Mouse (Mus musculus) hindbrain, embryonic 14.5 days (tissue): ENCODE results near the gene Slain2. TPM values are rescaled to one million over a fixed set of nuclear protein-coding genes. Genes with fewer than 3 reads are reported as not detected.
"Not testable (repeated sequence)": the region's sequence is repeated elsewhere in the genome, so short reads cannot be mapped to it uniquely, and the experiment has no call there.

Experiments used
- ATAC-seq: fragments of 200-750 bp; cut with Nextera tagmentation; 2 replicates; pipeline ENCODE4 v1.8.0; 2017; ENCODE audit warnings: moderate number of reproducible peaks, mild to moderate bottlenecking, moderate TSS enrichment, moderate library complexity; ENCODE audit not compliant: low FRiP score
- DNase-seq: peaks from one replicate; pipeline ENCODE4 v3.0.0-alpha.2; 2015; ENCODE audit warnings: low spot score
- H3K27ac ChIP-seq: fragments of 300-500 bp; sonication (generic); 2 replicates; pipeline ENCODE4 v1.5.1; 2014; ENCODE audit warnings: mild to moderate bottlenecking, moderate library complexity
- H3K27me3 ChIP-seq: fragments of 300-500 bp; sonication (generic); 2 replicates; pipeline ENCODE4 v1.6.1; 2014; ENCODE audit warnings: mild to moderate bottlenecking, low read length, mixed read lengths; ENCODE audit not compliant: control insufficient read depth, insufficient read depth
- H3K36me3 ChIP-seq: fragments of 300-500 bp; sonication (generic); replicated peaks from 2 replicates; pipeline ENCODE4 v1.6.1; 2014; ENCODE audit not compliant: control insufficient read depth, insufficient read depth
- H3K4me1 ChIP-seq: fragments of 300-500 bp; sonication (generic); replicated peaks from 2 replicates; pipeline ENCODE4 v1.6.1; 2014; ENCODE audit warnings: antibody characterized with exemption, low read length, mixed read lengths; ENCODE audit not compliant: control insufficient read depth, insufficient read depth
- H3K4me2 ChIP-seq: fragments of 300-500 bp; sonication (generic); replicated peaks from 2 replicates; pipeline ENCODE4 v1.6.1; 2014; ENCODE audit warnings: mild to moderate bottlenecking, moderate library complexity
- H3K4me3 ChIP-seq: fragments of 300-500 bp; sonication (generic); replicated peaks from 2 replicates; pipeline ENCODE4 v1.5.1; 2014; ENCODE audit warnings: mild to moderate bottlenecking, low read length
- H3K9ac ChIP-seq: fragments of 300-500 bp; sonication (generic); 2 replicates; pipeline ENCODE4 v1.6.1; 2014
- H3K9me3 ChIP-seq: fragments of 300-500 bp; sonication (generic); 2 replicates; pipeline ENCODE4 v1.6.1; 2016; ENCODE audit warnings: low read length; ENCODE audit not compliant: control insufficient read depth
- WGBS: fragments of 180-500 bp; shearing (Covaris S2); extraction: QIAGEN DNeasy Blood & Tissue Kit; methylation state at CpG from one replicate; pipeline ENCODE4 v1.1.7; 2014; 5-methylcytosine and 5-hydroxymethylcytosine counted together
- polyA plus RNA-seq: library from polyadenylated mRNA; unstranded; fragments of >200 nt; fragmentation: Nextera tagmentation; extraction: Ambion mirVana; gene quantifications from 2 replicates; pipeline ENCODE4 v1.2.1, GENCODE M21; 2014

Slain2 gene
- polyA plus RNA-seq, 1 experiment from 2014 or later, result 24.6 TPM

DNA sequence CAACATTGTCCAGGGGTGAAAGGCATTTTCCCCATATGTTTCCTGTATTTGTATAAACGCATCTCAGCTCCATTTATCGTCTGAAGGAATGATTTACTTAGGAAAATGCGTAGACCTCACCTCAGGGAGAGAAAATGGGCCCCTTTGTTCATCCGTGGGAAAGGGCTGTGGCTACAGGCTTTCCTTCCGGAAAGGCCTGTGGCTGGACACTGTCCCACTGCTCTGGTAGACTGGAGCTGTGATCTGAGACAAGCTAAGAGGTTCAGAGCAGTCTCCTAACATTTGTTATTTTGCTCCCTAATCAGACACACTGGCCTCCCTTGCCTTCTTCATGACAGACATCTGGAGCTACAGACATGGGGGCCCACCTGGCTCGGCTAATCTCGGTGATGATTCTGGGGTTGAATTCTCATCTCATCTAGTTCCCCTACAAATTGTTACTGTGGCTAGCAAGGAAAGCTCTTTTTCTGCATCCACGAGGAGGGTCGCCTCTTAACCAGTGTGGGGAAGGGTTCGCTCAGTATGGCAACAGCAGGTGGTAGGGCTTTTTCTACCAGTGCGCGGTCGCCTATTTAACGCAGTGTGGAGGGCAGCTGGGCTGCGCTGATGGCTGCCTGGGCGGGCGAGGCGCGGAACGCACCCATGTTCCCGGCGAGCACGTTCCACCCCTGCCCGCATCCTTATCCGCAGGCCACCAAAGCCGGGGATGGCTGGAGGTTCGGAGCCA is 98.9 kb downstream of the Slain2 start:
- DNase-seq, H3K27me3 ChIP-seq, H3K9me3 ChIP-seq, H3K36me3 ChIP-seq, H3K27ac ChIP-seq, H3K4me1 ChIP-seq, H3K9ac ChIP-seq: not testable (repeated sequence)
- peak overlapping the region; percentile 35 for H3K4me3 ChIP-seq
- peak overlapping the region; percentile 66 for H3K4me2 ChIP-seq
- ATAC-seq, result peak; percentile 66
- 21% methylated on average over 23 of the region's 27 CpGs for WGBS

DNA sequence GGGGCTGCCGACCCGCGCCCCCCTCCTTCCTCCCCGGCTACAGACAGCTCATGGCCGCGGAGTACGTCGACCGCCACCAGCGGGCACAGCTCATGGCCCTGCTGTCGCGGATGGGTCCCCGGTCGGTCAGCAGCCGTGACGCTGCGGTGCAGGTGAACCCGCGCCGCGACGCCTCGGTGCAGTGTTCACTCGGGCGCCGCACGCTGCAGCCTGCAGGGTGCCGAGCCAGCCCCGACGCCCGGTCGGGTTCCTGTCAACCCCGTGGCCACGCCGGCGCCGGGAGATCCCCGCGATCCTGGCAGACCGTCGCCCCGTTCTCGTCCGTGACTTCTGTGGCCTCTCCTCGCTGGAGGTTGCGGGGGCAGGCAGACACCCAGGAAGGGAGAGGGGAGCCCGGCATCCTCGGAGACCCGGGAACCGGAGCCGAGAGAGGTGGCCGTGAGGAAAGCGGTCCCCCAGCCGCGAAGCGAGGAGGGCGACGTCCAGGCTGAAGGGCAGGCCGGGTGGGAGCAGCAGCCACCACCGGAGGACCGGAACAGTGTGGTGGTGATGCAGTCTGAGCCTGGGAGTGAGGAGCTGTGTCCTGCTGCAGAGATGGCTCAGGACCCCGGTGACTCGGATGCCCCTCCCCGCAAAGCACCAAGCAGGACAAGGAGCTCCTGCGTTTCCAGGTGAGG is 99.6 kb downstream of the Slain2 start:
- Histone ChIP-seq H3K4me2 (peak overlapping the region; percentile 66), H3K9ac (peak overlapping the region; percentile 49), H3K4me3 (peak overlapping the region; percentile 35)
- 2% methylated on average over 48 of the region's 65 CpGs for WGBS
- DNase-seq, H3K27me3 ChIP-seq, H3K27ac ChIP-seq, H3K36me3 ChIP-seq, H3K4me1 ChIP-seq, H3K9me3 ChIP-seq: not testable (repeated sequence)
- peak; percentile 81 for ATAC-seq

DNA sequence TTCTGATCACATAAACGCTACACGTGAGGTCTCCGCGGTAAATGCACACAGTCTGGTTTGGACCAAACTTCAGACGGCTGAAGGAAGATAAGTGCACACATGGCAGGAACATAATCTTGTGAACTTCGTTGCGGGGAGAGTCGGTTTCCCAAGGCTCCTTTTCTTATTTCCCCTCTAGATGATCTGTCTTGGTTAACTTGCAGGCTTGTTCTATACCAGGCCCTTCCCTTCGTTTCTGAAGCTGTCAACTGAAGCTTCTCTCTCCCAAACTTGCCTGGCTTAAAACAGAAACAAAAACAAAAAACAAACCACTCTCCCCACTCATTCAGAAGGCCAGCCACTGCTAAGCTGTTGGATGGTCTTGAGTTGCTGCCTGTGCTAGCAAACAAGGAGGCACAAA is 100.6 kb downstream of the Slain2 start:
- Histone ChIP-seq H3K9me3 (no peaks in the 10 kb centered on the region), H3K4me1 (no peaks in the 10 kb centered on the region; the same call in 1 of the 2 replicates), H3K36me3 (no peaks in the 10 kb centered on the region), H3K4me2 (no peak overlapping the region), H3K9ac (no peak overlapping the region), H3K27ac (no peak overlapping the region), H3K27me3 (peaks cover 4% of the 10 kb centered on the region; the same call in 1 of the 2 replicates), H3K4me3 (no peak overlapping the region)
- no peak for DNase-seq
- WGBS, result 37% methylated on average over 9 of the region's 9 CpGs
- ATAC-seq, result no peak

DNA sequence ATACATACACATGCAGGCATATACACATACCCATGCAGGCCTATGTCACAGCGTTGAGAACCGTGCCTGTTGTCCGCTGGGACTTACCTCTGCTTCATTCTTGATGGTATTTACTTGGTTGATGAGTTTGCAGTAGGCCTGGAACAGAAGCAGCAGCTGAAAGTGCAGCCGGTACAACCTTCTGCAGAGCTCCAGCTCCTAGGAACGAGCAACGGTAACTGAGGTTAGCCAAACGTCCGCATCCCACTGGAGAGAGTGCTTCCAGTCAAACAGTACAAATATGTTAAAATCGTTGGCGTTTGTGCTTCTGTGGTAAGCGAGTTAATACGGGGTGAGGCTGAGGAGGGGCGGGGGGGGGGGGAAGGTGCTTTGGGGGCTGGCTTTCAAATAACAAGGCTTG is 109.7 kb downstream of the Slain2 start:
- no peaks in the 10 kb centered on the region for H3K27me3 ChIP-seq
- no peak for DNase-seq

More for the DNA sequence above, 109.7 kb downstream of the Slain2 start:
- H3K36me3 ChIP-seq, result peaks cover 67% of the 10 kb centered on the region
- no peaks in the 10 kb centered on the region for H3K9me3 ChIP-seq
- no peak overlapping the region for H3K9ac ChIP-seq
- no peak overlapping the region for H3K27ac ChIP-seq
- H3K4me3 ChIP-seq, result no peak overlapping the region
- WGBS, result 95% methylated on average over 13 of the region's 13 CpGs
- H3K4me1 ChIP-seq, result no peaks in the 10 kb centered on the region
- no peak for ATAC-seq
- H3K4me2 ChIP-seq, result no peak overlapping the region

Other genes with a start within 250 kb of the Slain2 start
- gene Txk, start 161.5 kb upstream of the Slain2 start, polyA plus RNA-seq, result 0.14 and 0.23 TPM in 2 replicates
- gene Tec, start 45.8 kb upstream of the Slain2 start, polyA plus RNA-seq, result 7.6 and 8.8 TPM in 2 replicates
- not detected in 2 replicates for gene Gm10135, start 60.4 kb downstream of the Slain2 start, polyA plus RNA-seq
- 37.6 and 38.2 TPM in 2 replicates for gene Slc10a4, start 92.6 kb downstream of the Slain2 start, polyA plus RNA-seq